Comparison of ENCODE assay signal across 13 mouse cellular contexts in genomic region chr3:105003960-105004463, GRCm38 (mm10). TPM values are rescaled to one million over a fixed set of nuclear protein-coding genes. Genes with fewer than 3 reads are reported as not detected.
DNase-seq lines count a peak whose midpoint lies in the region; ATAC-seq and TF ChIP-seq lines count a peak whose summit lies in the region.
"Had no signal": no experiment of that assay in that cellular context is flagged by ENCODE, and none has a peak within 500 bp of the region (broad histone marks: within the 10 kb centered on the region; RNA-seq: fewer than 3 reads in every experiment).

No protein-coding gene starts in this region.

- no peak overlapping the region for H3K4me2 ChIP-seq in midbrain, embryonic 15.5 days
- H3K4me2 ChIP-seq in heart, embryonic 11.5 days: no peak overlapping the region
- H3K4me2 ChIP-seq: embryonic facial prominence, embryonic 12.5 days; liver, embryonic 13.5 days had no signal

- TF ChIP-seq CTCF in gastrocnemius, adult 2 months (IDR thresholded peaks at IDR 0.05): no peak

- H3K27ac ChIP-seq in gastrocnemius, adult 2 months: peak overlapping the region; percentile 35; the same call in 1 of the 2 replicates
- H3K27ac ChIP-seq in midbrain, embryonic 15.5 days: peak overlapping the region; percentile 65
- H3K27ac ChIP-seq in heart, embryonic 11.5 days (ENCODE audit: low read depth, low read length): no peak overlapping the region
- H3K27ac ChIP-seq: embryonic facial prominence, embryonic 12.5 days; heart, embryonic 10.5 days; liver, embryonic 13.5 days had no signal

- H3K27me3 ChIP-seq in midbrain, embryonic 15.5 days (replicated peaks): no peaks in the 10 kb centered on the region
- no peaks in the 10 kb centered on the region for H3K27me3 ChIP-seq in heart, embryonic 11.5 days (ENCODE audit: control insufficient read depth, insufficient read depth, low read length)
- H3K27me3 ChIP-seq: embryonic facial prominence, embryonic 12.5 days; liver, embryonic 13.5 days; Patski had no signal

- peaks cover 36% of the 10 kb centered on the region for H3K36me3 ChIP-seq in midbrain, embryonic 15.5 days (replicated peaks)
- peaks cover 32% of the 10 kb centered on the region for H3K36me3 ChIP-seq in heart, embryonic 11.5 days (ENCODE audit: control insufficient read depth, insufficient read depth, low read length)

- ATAC-seq in midbrain, embryonic 15.5 days (replicated peaks): peak; percentile 80; the same call in 1 of the 2 replicates
- ATAC-seq in heart, embryonic 11.5 days (replicated peaks; ENCODE audit: insufficient number of reproducible peaks, low FRiP score, low TSS enrichment): no peak
- ATAC-seq: Patski had no signal

- H3K9ac ChIP-seq in midbrain, embryonic 15.5 days: no peak overlapping the region
- H3K9ac ChIP-seq in heart, embryonic 11.5 days (ENCODE audit: low read depth, low read length): no peak overlapping the region
- H3K9ac ChIP-seq: embryonic facial prominence, embryonic 12.5 days; liver, embryonic 13.5 days had no signal

- DNase-seq in gastrocnemius, adult 2 months: no peak
- DNase-seq in gastrocnemius, postnatal 4 days (ENCODE audit: low spot score in 2 of 2): no peak
- DNase-seq in brain, embryonic 18.5 days (ENCODE audit: low read depth, low spot score): peak; percentile 32
- peak; percentile 32 to 60 for DNase-seq in layer of hippocampus, postnatal 10 days (ENCODE audit: low spot score in 2 of 2)
- no peak for DNase-seq in urinary bladder, postnatal 10 days (ENCODE audit: low spot score)
- DNase-seq in testis, postnatal 14 days (ENCODE audit: low spot score): no peak
- DNase-seq: kidney, adult 8-10 months; liver, embryonic 13.5 days had no signal

- 25% methylated on average over 14 of the region's 14 CpGs for WGBS in midbrain, embryonic 15.5 days
- 86% methylated on average over 14 of the region's 14 CpGs for WGBS in heart, embryonic 11.5 days (ENCODE audit: insufficient replicate concordance)

- intact Hi-C loops in gastrocnemius, adult 2 months (cut with DNase I): no loop called here

- no peaks in the 10 kb centered on the region for H3K9me3 ChIP-seq in midbrain, embryonic 15.5 days
- no peaks in the 10 kb centered on the region for H3K9me3 ChIP-seq in heart, embryonic 11.5 days (replicated peaks; ENCODE audit: control insufficient read depth, low read length)
- H3K9me3 ChIP-seq: embryonic facial prominence, embryonic 12.5 days; heart, embryonic 10.5 days; liver, embryonic 13.5 days had no signal

- H3K4me1 ChIP-seq in midbrain, embryonic 15.5 days: peaks cover 23% of the 10 kb centered on the region
- peaks cover 32% of the 10 kb centered on the region for H3K4me1 ChIP-seq in heart, embryonic 11.5 days (ENCODE audit: control insufficient read depth, insufficient read depth, low read length)
- H3K4me1 ChIP-seq: embryonic facial prominence, embryonic 12.5 days; liver, embryonic 13.5 days had no signal

- H3K4me3 ChIP-seq in gastrocnemius, adult 2 months: no peak overlapping the region
- no peak overlapping the region for H3K4me3 ChIP-seq in midbrain, embryonic 15.5 days
- H3K4me3 ChIP-seq in heart, embryonic 11.5 days (ENCODE audit: low read depth, low read length): no peak overlapping the region
- H3K4me3 ChIP-seq: embryonic facial prominence, embryonic 12.5 days; heart, embryonic 10.5 days; liver, embryonic 13.5 days had no signal

RNA-seq across cellular contexts. Expression of gene Wnt2b, which starts 42.3 kb away (rescaled TPM):
- under 1 TPM; 0.13 to 0.31 TPM for total RNA-seq in gastrocnemius, adult 2 months (2021)
- total RNA-seq in gastrocnemius, postnatal 4 days (2021): 1 to 10 TPM; 3.2 to 3.4 TPM
- total RNA-seq in layer of hippocampus, postnatal 10 days (2021): under 1 TPM; 0.74 to 0.89 TPM
- polyA plus RNA-seq in midbrain, embryonic 15.5 days (2015; fragmentation: Nextera tagmentation; extraction: Ambion mirVana): 0.86 and 1.2 TPM in 2 replicates
- polyA plus RNA-seq in heart, embryonic 11.5 days (2014; fragmentation: Nextera tagmentation; extraction: Ambion mirVana): 1.7 and 1.9 TPM in 2 replicates

RNA-seq across cellular contexts. Expression of gene Cttnbp2nl, which starts 48.9 kb away (rescaled TPM):
- total RNA-seq in gastrocnemius, adult 2 months (2021): 1 to 10 TPM; 4.5 to 8.4 TPM
- 10 to 100 TPM; 19.5 to 21.1 TPM for total RNA-seq in gastrocnemius, postnatal 4 days (2021)
- total RNA-seq in layer of hippocampus, postnatal 10 days (2021): 10 to 100 TPM; 38.0 to 46.6 TPM
- polyA plus RNA-seq in midbrain, embryonic 15.5 days (2015; fragmentation: Nextera tagmentation; extraction: Ambion mirVana): 60.6 and 60.9 TPM in 2 replicates
- 26.1 and 35.7 TPM in 2 replicates for polyA plus RNA-seq in heart, embryonic 11.5 days (2014; fragmentation: Nextera tagmentation; extraction: Ambion mirVana)

Comparison
In these comparisons a context has a peak if more than half of its experiments do, and no peak if none do; other contexts are left out.
1. DNase-seq: peak in brain, embryonic 18.5 days (single experiment) and layer of hippocampus, postnatal 10 days (2 of 2); none in gastrocnemius, adult 2 months (single experiment), gastrocnemius, postnatal 4 days (0 of 2), urinary bladder, postnatal 10 days (single experiment) and testis, postnatal 14 days (single experiment).